Mouse (Mus musculus): ENCODE measurements around the gene Cabp1.

DNA sequence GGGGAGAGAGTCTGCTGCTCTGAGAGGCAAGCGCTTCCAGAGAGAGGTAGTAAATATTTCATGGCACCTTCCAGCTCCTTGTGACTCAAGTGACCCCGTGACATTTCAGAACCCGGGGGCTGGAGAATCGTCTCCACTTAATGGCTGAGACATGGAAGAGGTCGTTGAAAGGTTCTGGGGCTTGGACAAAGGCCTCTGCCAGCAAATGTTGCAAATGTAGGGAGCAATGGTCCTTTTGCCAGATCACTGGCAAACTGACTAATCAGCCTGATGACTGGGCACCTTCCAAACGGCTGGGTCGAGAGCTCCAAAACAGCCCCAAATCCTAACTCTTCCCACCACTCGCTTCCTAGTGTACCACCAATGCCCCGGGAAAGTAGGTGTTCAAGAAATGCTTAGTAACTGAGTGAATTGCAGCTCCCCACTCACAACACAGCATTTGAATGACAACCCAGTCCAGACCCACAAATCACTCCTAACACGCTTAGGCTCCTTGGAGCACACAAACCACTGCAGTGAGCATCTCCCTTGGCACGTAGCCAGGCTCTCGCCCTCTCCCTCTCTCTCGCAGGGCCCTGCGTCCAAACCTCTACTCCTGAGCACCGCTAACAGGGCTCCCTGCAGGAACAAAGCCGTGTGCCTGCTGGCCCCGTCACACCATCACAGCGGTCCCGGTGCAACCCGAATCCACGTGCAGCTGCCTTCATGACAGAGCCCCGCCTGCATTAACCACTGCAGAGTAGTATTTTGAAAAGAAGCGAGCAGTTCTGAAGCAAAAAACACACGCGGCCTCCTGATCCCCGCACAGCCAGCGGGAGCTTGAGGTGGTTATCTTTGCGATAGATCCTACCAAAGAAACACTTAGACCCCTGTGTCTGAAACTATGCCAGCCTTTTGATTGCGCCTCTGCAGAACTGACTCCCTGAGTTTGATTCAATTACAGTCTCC, 2.0 kb downstream of the Cabp1 start:
- TF ChIP-seq SRF (IDR thresholded peaks at IDR 0.05; ENCODE audit: control insufficient read depth, insufficient read length, low read depth) (no peak), POLR2A (IDR thresholded peaks at IDR 0.05; ENCODE audit: insufficient read length, low read depth) (no peak), E2F4 (IDR thresholded peaks at IDR 0.05; ENCODE audit: insufficient read depth) (no peak), MAX (IDR thresholded peaks at IDR 0.05; ENCODE audit: low read depth) (no peak), MYOG (IDR thresholded peaks at IDR 0.05; ENCODE audit: control insufficient read depth in 1 of 3, insufficient read depth in 1 of 3, insufficient read length in 2 of 3, low read depth in 2 of 3) (peak in 1 of 3 experiments; percentile 38), MYOD1 (IDR thresholded peaks at IDR 0.05; ENCODE audit: control insufficient read depth in 1 of 3, insufficient read length in 2 of 3, low read depth in 2 of 3) (no peak), TCF12 (IDR thresholded peaks at IDR 0.05; ENCODE audit: insufficient read depth, poor library complexity, severe bottlenecking) (no peak), REST (IDR thresholded peaks at IDR 0.05; ENCODE audit: insufficient read depth, insufficient read length) (no peak), POLR2AphosphoS2 (IDR thresholded peaks at IDR 0.05; ENCODE audit: insufficient read length, low read depth) (no peak), USF1 (IDR thresholded peaks at IDR 0.05; ENCODE audit: low read depth) (no peak), CEBPB (IDR thresholded peaks at IDR 0.05; ENCODE audit: insufficient read depth, poor library complexity, severe bottlenecking) (no peak), TCF3 (IDR thresholded peaks at IDR 0.05; ENCODE audit: insufficient read length, low read depth) (no peak)

Data from myocyte (in vitro differentiated cells).